Mouse (Mus musculus): Measurements from ENCODE around the gene Cpxm1. TPM values are rescaled to one million over a fixed set of nuclear protein-coding genes. Genes with fewer than 3 reads are reported as not detected.

Gene Cpxm1
- total RNA-seq (2022), result 10 to 100 TPM in 1 of 4 experiments, 1 to 10 TPM in 3; 5.5 to 12.3 (median 7.9) TPM

- DNase-seq, result no peak
Measured at GRCm38 (mm10) chr2:130397186-130397985, at the start of gene Cpxm1. TSS of gene Cpxm1 (minus strand) at chr2:130397574.

- no peak for DNase-seq
Measured at GRCm38 (mm10) chr2:130442162-130442561, 44.8 kb upstream of the Cpxm1 start.

- no peak for DNase-seq
Measured at GRCm38 (mm10) chr2:130439840-130440480, 42.6 kb upstream of the Cpxm1 start.

GRCm38 (mm10) chr2:130438861-130439260, 41.5 kb upstream of the Cpxm1 start:
- DNase-seq, result no peak

- no peak for DNase-seq
Measured at GRCm38 (mm10) chr2:130436769-130437168, 39.4 kb upstream of the Cpxm1 start.

GRCm38 (mm10) chr2:130433152-130433551, 35.8 kb upstream of the Cpxm1 start:
- no peak for DNase-seq

- DNase-seq, result no peak
Measured at GRCm38 (mm10) chr2:130432157-130432556, 34.8 kb upstream of the Cpxm1 start.

GRCm38 (mm10) chr2:130430484-130430883, 33.1 kb upstream of the Cpxm1 start:
- no peak for DNase-seq

GRCm38 (mm10) chr2:130429851-130430250, 32.5 kb upstream of the Cpxm1 start:
- DNase-seq, result no peak

- no peak for DNase-seq
Measured at GRCm38 (mm10) chr2:130425112-130425511, 27.7 kb upstream of the Cpxm1 start.

GRCm38 (mm10) chr2:130424126-130424853, 26.9 kb upstream of the Cpxm1 start, which contains the start of the genes Vps16 and Pced1a:
TSS of gene Vps16 (plus strand) at chr2:130424339.
TSS of gene Pced1a (minus strand) at chr2:130424701.
- DNase-seq, result peak; percentile 88

GRCm38 (mm10) chr2:130423397-130424125, 26.2 kb upstream of the Cpxm1 start:
- DNase-seq, result peak; percentile 71

- no peak for DNase-seq
Measured at GRCm38 (mm10) chr2:130421781-130422620, 24.6 kb upstream of the Cpxm1 start.

GRCm38 (mm10) chr2:130414094-130414856, 16.9 kb upstream of the Cpxm1 start:
- no peak for DNase-seq

GRCm38 (mm10) chr2:130412775-130413174, 15.4 kb upstream of the Cpxm1 start:
- DNase-seq, result no peak

GRCm38 (mm10) chr2:130411558-130412495, 14.5 kb upstream of the Cpxm1 start:
- DNase-seq, result peak; percentile 61

- no peak for DNase-seq
Measured at GRCm38 (mm10) chr2:130408194-130408593, 10.8 kb upstream of the Cpxm1 start.

- DNase-seq, result no peak
Measured at GRCm38 (mm10) chr2:130406178-130406577, 8.8 kb upstream of the Cpxm1 start, which contains the start of gene Tmem239. TSS of gene Tmem239 (plus strand) at chr2:130406478.

GRCm38 (mm10) chr2:130404939-130405338, 7.6 kb upstream of the Cpxm1 start, which contains the start of the genes Gm28372 and 1700020A23Rik:
TSS of gene Gm28372 (plus strand) at chr2:130405239.
TSS of gene 1700020A23Rik (plus strand) at chr2:130405259.
- no peak for DNase-seq
